Mouse (Mus musculus): ENCODE results near the gene Hdac1. TPM values are rescaled to one million over a fixed set of nuclear protein-coding genes. Genes with fewer than 3 reads are reported as not detected.

Gene Hdac1
- total RNA-seq, 2 experiments from 2014 or later = 45.0 to 46.4 TPM

Small RNA genes lying within 50 kb of the gene (microRNA-seq; reads per million reads assigned to microRNA genes)
- 0 reads per million in 2 experiments for gene Mir8119

Other genes with a start within 250 kb of the Hdac1 start
- gene Rbbp4, start 207.3 kb downstream of the Hdac1 start, total RNA-seq (2021) = 100 to 1,000 TPM; 195 to 199 TPM
- gene Zbtb8os, start 207.0 kb downstream of the Hdac1 start, total RNA-seq (2021) = 10 to 100 TPM; 20.6 to 22.2 TPM
- gene Zbtb8a, start 164.6 kb downstream of the Hdac1 start, total RNA-seq (2021) = 1 to 10 TPM; 8.7 to 9.0 TPM
- gene Zbtb8b, start 101.9 kb downstream of the Hdac1 start, total RNA-seq (2021) = 1 to 10 TPM in 1 of 2 experiments, under 1 TPM in 1; 0.92 to 1.2 TPM
- gene Bsdc1, start 81.1 kb downstream of the Hdac1 start, total RNA-seq (2021) = 10 to 100 TPM; 34.0 to 36.6 TPM
- gene Tssk3, start 51.7 kb downstream of the Hdac1 start, total RNA-seq (2021) = not detected
- gene Fam229a, start 51.5 kb downstream of the Hdac1 start, total RNA-seq (2021) = not detected
- gene Marcksl1, start 29.1 kb downstream of the Hdac1 start, total RNA-seq (2021) = 10 to 100 TPM; 96.6 to 97.7 TPM
- gene Lck, start 30.9 kb upstream of the Hdac1 start, total RNA-seq (2021) = under 1 TPM; 0.86 to 0.91 TPM
- 1 to 10 TPM; 1.5 TPM for gene Fam167b, start 35.8 kb upstream of the Hdac1 start, total RNA-seq (2021)
- 100 to 1,000 TPM; 146 to 160 TPM for gene Eif3i, start 57.9 kb upstream of the Hdac1 start, total RNA-seq (2021)
- gene Tmem234, start 58.0 kb upstream of the Hdac1 start, total RNA-seq (2021) = 10 to 100 TPM; 64.8 to 72.1 TPM
- gene Dcdc2b, start 71.5 kb upstream of the Hdac1 start, total RNA-seq (2021) = under 1 TPM; 0.27 to 0.76 TPM
- 10 to 100 TPM in 1 of 2 experiments, 1 to 10 TPM in 1; 9.3 to 14.3 TPM for gene Iqcc, start 76.4 kb upstream of the Hdac1 start, total RNA-seq (2021)
- gene Ccdc28b, start 81.2 kb upstream of the Hdac1 start, total RNA-seq (2021) = 10 to 100 TPM; 30.9 to 33.3 TPM
- 10 to 100 TPM; 40.0 to 41.9 TPM for gene Txlna, start 98.4 kb upstream of the Hdac1 start, total RNA-seq (2021)
- gene Kpna6, start 130.1 kb upstream of the Hdac1 start, total RNA-seq (2021) = 10 to 100 TPM; 70.2 to 71.9 TPM
- 1 to 10 TPM; 6.6 to 6.7 TPM for gene Tmem39b, start 154.1 kb upstream of the Hdac1 start, total RNA-seq (2021)
- gene Khdrbs1, start 199.6 kb upstream of the Hdac1 start, total RNA-seq (2021) = 100 to 1,000 TPM; 102 to 110 TPM